Mouse (Mus musculus) lung, embryonic 16.5 days (tissue): Measurements from ENCODE around the gene Zfp667. TPM values are rescaled to one million over a fixed set of nuclear protein-coding genes. Genes with fewer than 3 reads are reported as not detected.
"Not testable (repeated sequence)": the region's sequence is repeated elsewhere in the genome, so short reads cannot be mapped to it uniquely, and the experiment has no call there.

Source experiments
- ATAC-seq: fragments of 200-750 bp; cut with Nextera tagmentation; 2 replicates; pipeline ENCODE4 v1.8.0; 2017; ENCODE audit warnings: low read depth, mild to moderate bottlenecking, moderate library complexity
- H3K27ac ChIP-seq: fragments of 300-500 bp; sonication (generic); 2 replicates; pipeline ENCODE4 v1.5.1; 2014; ENCODE audit warnings: mild to moderate bottlenecking, control low read depth, low read length
- H3K27me3 ChIP-seq: fragments of 300-500 bp; sonication (generic); 2 replicates; pipeline ENCODE4 v1.6.1; 2014; ENCODE audit warnings: low read depth, low read length, mixed read lengths; ENCODE audit not compliant: control insufficient read depth, insufficient read depth
- H3K36me3 ChIP-seq: fragments of 300-500 bp; sonication (generic); 2 replicates; pipeline ENCODE4 v1.6.1; 2014; ENCODE audit warnings: low read length; ENCODE audit not compliant: control insufficient read depth, insufficient read depth
- H3K4me1 ChIP-seq: fragments of 300-500 bp; sonication (generic); replicated peaks from 2 replicates; pipeline ENCODE4 v1.6.1; 2014; ENCODE audit warnings: low read length, mixed read lengths; ENCODE audit not compliant: control insufficient read depth, insufficient read depth
- H3K4me2 ChIP-seq: fragments of 300-500 bp; sonication (generic); 2 replicates; pipeline ENCODE4 v1.6.1; 2014; ENCODE audit warnings: low read depth, low read length, control low read depth
- H3K4me3 ChIP-seq: fragments of 300-500 bp; sonication (generic); 2 replicates; pipeline ENCODE4 v1.5.1; 2014; ENCODE audit warnings: mild to moderate bottlenecking, low read length, control low read depth
- H3K9ac ChIP-seq: fragments of 300-500 bp; sonication (generic); 2 replicates; pipeline ENCODE4 v1.6.1; 2014; ENCODE audit warnings: low read length, control low read depth
- H3K9me3 ChIP-seq: fragments of 300-500 bp; sonication (generic); 2 replicates; pipeline ENCODE4 v1.6.1; 2016; ENCODE audit warnings: low read length; ENCODE audit not compliant: control insufficient read depth
- WGBS: fragments of 180-500 bp; shearing (Covaris S2); extraction: QIAGEN DNeasy Blood & Tissue Kit; methylation state at CpG from one replicate; pipeline ENCODE4 v1.1.7; 2014; 5-methylcytosine and 5-hydroxymethylcytosine counted together
- polyA plus RNA-seq: library from polyadenylated mRNA; unstranded; fragments of >200 nt; fragmentation: Nextera tagmentation; extraction: Ambion mirVana; gene quantifications from 2 replicates; pipeline ENCODE4 v1.2.1, GENCODE M21; 2015

The Zfp667 gene
- 6.9 and 7.2 TPM in 2 replicates for polyA plus RNA-seq

- Histone ChIP-seq H3K4me1 (peaks cover 2% of the 10 kb centered on the region; the same call in 1 of the 2 replicates), H3K4me2 (peak within 1 kb of the TSS; percentile 76), H3K27me3 (no peaks in the 10 kb centered on the region), H3K4me3 (peak within 1 kb of the TSS; percentile 64), H3K9ac (peak within 1 kb of the TSS; percentile 74), H3K9me3 (no peaks in the 10 kb centered on the region), H3K27ac (peak within 1 kb of the TSS; percentile 84), H3K36me3 (no peaks in the 10 kb centered on the region)
- peak; percentile 91 for ATAC-seq
- WGBS, result 2% methylated on average over 50 of the region's 50 CpGs
These were observed at the start of gene Zfp667 for GRCm38 (mm10) chr7:6285842-6286705. TSS of gene Zfp667 (plus strand) at chr7:6286579.

- H3K4me3 ChIP-seq, result no peak overlapping the region
- no peak overlapping the region for H3K4me2 ChIP-seq
- no peak for ATAC-seq
- 41% methylated on average over 11 of the region's 11 CpGs for WGBS
- H3K36me3 ChIP-seq, result no peaks in the 10 kb centered on the region
- no peak overlapping the region for H3K27ac ChIP-seq
- no peaks in the 10 kb centered on the region for H3K9me3 ChIP-seq
- H3K27me3 ChIP-seq, result no peaks in the 10 kb centered on the region
- H3K9ac ChIP-seq, result no peak overlapping the region
- H3K4me1 ChIP-seq, result no peaks in the 10 kb centered on the region
These were observed 46.6 kb upstream of the Zfp667 start for GRCm38 (mm10) chr7:6239787-6240186.

- not testable (repeated sequence) for H3K4me3 ChIP-seq, H3K36me3 ChIP-seq, H3K27ac ChIP-seq, H3K4me2 ChIP-seq, H3K27me3 ChIP-seq, H3K4me1 ChIP-seq, H3K9ac ChIP-seq, H3K9me3 ChIP-seq, ATAC-seq
- 10% methylated on average over 1 of the region's 1 CpGs for WGBS
These were observed 45.4 kb upstream of the Zfp667 start for GRCm38 (mm10) chr7:6240841-6241425.

GRCm38 (mm10) chr7:6244361-6245292 lies 41.8 kb upstream of the Zfp667 start:
- Histone ChIP-seq H3K27me3 (no peaks in the 10 kb centered on the region), H3K4me1 (no peaks in the 10 kb centered on the region), H3K36me3 (no peaks in the 10 kb centered on the region), H3K9me3 (no peaks in the 10 kb centered on the region), H3K27ac (no peak overlapping the region), H3K9ac (no peak overlapping the region), H3K4me3 (no peak overlapping the region), H3K4me2 (no peak overlapping the region)
- 33% methylated on average over 11 of the region's 11 CpGs for WGBS
- ATAC-seq, result no peak

GRCm38 (mm10) chr7:6252410-6252809 lies 34.0 kb upstream of the Zfp667 start, which contains the start of gene Epp13:
TSS of gene Epp13 (plus strand) at chr7:6252710.
- 75% methylated on average over 6 of the region's 6 CpGs for WGBS
- no peak within 1 kb of the TSS for H3K9ac ChIP-seq
- H3K27ac ChIP-seq, result no peak within 1 kb of the TSS
- H3K4me2 ChIP-seq, result no peak within 1 kb of the TSS
- no peaks in the 10 kb centered on the region for H3K36me3 ChIP-seq
- no peaks in the 10 kb centered on the region for H3K4me1 ChIP-seq
- H3K4me3 ChIP-seq, result no peak within 1 kb of the TSS
- no peak for ATAC-seq
- H3K9me3 ChIP-seq, result no peaks in the 10 kb centered on the region
- no peaks in the 10 kb centered on the region for H3K27me3 ChIP-seq

GRCm38 (mm10) chr7:6254451-6254850 lies 31.9 kb upstream of the Zfp667 start:
- no peak for ATAC-seq
- H3K27me3 ChIP-seq, result no peaks in the 10 kb centered on the region
- no peaks in the 10 kb centered on the region for H3K36me3 ChIP-seq
- H3K4me2 ChIP-seq, result no peak overlapping the region
- no peak overlapping the region for H3K4me3 ChIP-seq
- H3K9me3 ChIP-seq, result no peaks in the 10 kb centered on the region
- no peaks in the 10 kb centered on the region for H3K4me1 ChIP-seq
- no peak overlapping the region for H3K9ac ChIP-seq
- 91% methylated on average over 5 of the region's 5 CpGs for WGBS
- no peak overlapping the region for H3K27ac ChIP-seq

- H3K36me3 ChIP-seq, result no peaks in the 10 kb centered on the region
- no peak overlapping the region for H3K4me3 ChIP-seq
- H3K4me2 ChIP-seq, result no peak overlapping the region
- H3K27me3 ChIP-seq, result no peaks in the 10 kb centered on the region
- 75% methylated on average over 4 of the region's 4 CpGs for WGBS
- H3K27ac ChIP-seq, result no peak overlapping the region
- H3K9ac ChIP-seq, result no peak overlapping the region
- no peaks in the 10 kb centered on the region for H3K9me3 ChIP-seq
- no peaks in the 10 kb centered on the region for H3K4me1 ChIP-seq
- no peak for ATAC-seq
These were observed 29.0 kb upstream of the Zfp667 start for GRCm38 (mm10) chr7:6257386-6257785.

GRCm38 (mm10) chr7:6258232-6259220 lies 27.9 kb upstream of the Zfp667 start:
- no peak for ATAC-seq
- Histone ChIP-seq H3K9ac (no peak overlapping the region), H3K27ac (no peak overlapping the region), H3K27me3 (no peaks in the 10 kb centered on the region), H3K9me3 (no peaks in the 10 kb centered on the region), H3K4me3 (no peak overlapping the region), H3K4me1 (no peaks in the 10 kb centered on the region), H3K36me3 (no peaks in the 10 kb centered on the region), H3K4me2 (no peak overlapping the region)
- 43% methylated on average over 16 of the region's 16 CpGs for WGBS
